Comparison of ENCODE assay signal across 8 mouse cellular contexts in the genomic region with DNA sequence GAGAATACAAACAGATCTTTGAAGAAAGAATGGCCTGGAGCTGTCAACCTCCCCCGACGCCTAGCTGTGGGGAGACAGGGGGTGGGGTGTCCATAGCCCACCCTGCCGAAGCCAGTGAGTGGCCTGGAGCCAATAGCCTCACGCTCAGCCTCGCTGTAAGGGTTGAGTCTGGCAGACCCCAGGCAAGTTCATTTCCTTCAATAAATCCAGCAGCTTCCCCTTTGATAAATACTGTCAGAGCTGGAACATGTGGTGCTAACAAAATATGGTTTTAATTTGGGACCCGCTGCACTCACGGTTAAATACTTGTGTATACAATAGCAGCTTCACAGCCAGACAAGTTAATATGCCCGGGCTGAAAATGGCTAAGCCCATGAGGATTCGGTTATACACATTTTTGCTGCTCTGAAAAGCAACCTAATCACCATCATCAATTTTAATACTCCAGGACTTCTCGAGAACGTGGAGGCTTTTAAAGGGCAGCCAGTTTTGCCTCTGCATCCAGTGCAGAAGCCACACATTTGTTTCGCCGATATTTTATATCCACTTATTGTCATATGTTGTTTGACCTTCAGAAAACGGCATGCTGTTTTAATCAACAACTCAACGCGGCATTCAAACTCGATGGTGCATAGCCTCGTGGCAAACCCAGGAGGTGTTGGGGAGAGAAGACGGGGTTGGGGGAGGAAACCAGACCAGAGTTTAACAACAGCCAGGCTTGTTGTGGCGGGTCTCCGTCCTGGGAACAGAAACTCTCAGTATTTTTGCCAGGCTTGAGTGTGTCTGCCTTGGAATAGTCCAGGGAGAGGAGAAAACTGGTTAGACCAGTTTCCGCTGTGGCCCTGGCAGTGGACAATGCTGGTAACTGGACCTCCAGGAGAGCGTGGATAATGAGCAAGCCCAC.
A peak's percentile ranks its signal among the peaks of the same experiment; 100 is the strongest.
DNase-seq lines count a peak whose midpoint lies in the region; ATAC-seq and TF ChIP-seq lines count a peak whose summit lies in the region.

No protein-coding gene starts in this region.

- peaks cover 27% of the 10 kb centered on the region for H3K4me1 ChIP-seq in heart, embryonic 12.5 days (replicated peaks)
- peaks cover 58% of the 10 kb centered on the region for H3K4me1 ChIP-seq in embryonic facial prominence, embryonic 10.5 days
- H3K4me1 ChIP-seq in hindbrain, embryonic 13.5 days (replicated peaks): peaks cover 25% of the 10 kb centered on the region
- H3K4me1 ChIP-seq in liver, embryonic 11.5 days (replicated peaks; ENCODE audit: control insufficient read depth, insufficient read depth, low read length): peaks cover 8% of the 10 kb centered on the region
- peaks cover 4% of the 10 kb centered on the region; the same call in 1 of the 2 replicates for H3K4me1 ChIP-seq in midbrain, postnatal 0 days (ENCODE audit: insufficient read depth, low read length)

- H3K9me3 ChIP-seq in heart, embryonic 12.5 days (replicated peaks): no peaks in the 10 kb centered on the region
- H3K9me3 ChIP-seq in embryonic facial prominence, embryonic 10.5 days: no peaks in the 10 kb centered on the region
- no peaks in the 10 kb centered on the region for H3K9me3 ChIP-seq in hindbrain, embryonic 13.5 days
- H3K9me3 ChIP-seq in liver, embryonic 11.5 days (ENCODE audit: control insufficient read depth, low read length): no peaks in the 10 kb centered on the region
- no peaks in the 10 kb centered on the region for H3K9me3 ChIP-seq in midbrain, postnatal 0 days (ENCODE audit: low read length)

- peak overlapping the region; percentile 68 for H3K9ac ChIP-seq in heart, embryonic 12.5 days
- peak overlapping the region; percentile 63 for H3K9ac ChIP-seq in hindbrain, embryonic 13.5 days
- H3K9ac ChIP-seq in liver, embryonic 11.5 days (ENCODE audit: low read depth, low read length): peak overlapping the region; percentile 65
- peak overlapping the region; percentile 19; the same call in 1 of the 2 replicates for H3K9ac ChIP-seq in midbrain, postnatal 0 days (replicated peaks; ENCODE audit: low read length, poor library complexity, severe bottlenecking)

- TF ChIP-seq CTCF in midbrain, postnatal 0 days (IDR thresholded peaks at IDR 0.05): no peak

- no peaks in the 10 kb centered on the region for H3K27me3 ChIP-seq in heart, embryonic 12.5 days (replicated peaks)
- H3K27me3 ChIP-seq in embryonic facial prominence, embryonic 10.5 days (replicated peaks; ENCODE audit: low read depth, poor library complexity, severe bottlenecking): peaks cover 20% of the 10 kb centered on the region
- 0 out of 2 replicates have a peak, but pooled peaks cover 5% of the 10 kb centered on the region for H3K27me3 ChIP-seq in hindbrain, embryonic 13.5 days
- H3K27me3 ChIP-seq in liver, embryonic 11.5 days (replicated peaks; ENCODE audit: control insufficient read depth, insufficient read depth, low read length): no peaks in the 10 kb centered on the region
- no peaks in the 10 kb centered on the region for H3K27me3 ChIP-seq in midbrain, postnatal 0 days (ENCODE audit: insufficient read depth, low read length)

- WGBS in heart, embryonic 12.5 days: 10% methylated on average over 23 of the region's 23 CpGs
- WGBS in embryonic facial prominence, embryonic 10.5 days: 3% methylated on average over 23 of the region's 23 CpGs
- WGBS in hindbrain, embryonic 13.5 days: 3% methylated on average over 23 of the region's 23 CpGs
- 12% methylated on average over 23 of the region's 23 CpGs for WGBS in liver, embryonic 11.5 days
- WGBS in midbrain, postnatal 0 days: 2% methylated on average over 23 of the region's 23 CpGs

- H3K27ac ChIP-seq in heart, embryonic 12.5 days (ENCODE audit: poor library complexity, severe bottlenecking): no peak overlapping the region
- peak overlapping the region; percentile 86 for H3K27ac ChIP-seq in embryonic facial prominence, embryonic 10.5 days (replicated peaks)
- peak overlapping the region; percentile 71 for H3K27ac ChIP-seq in hindbrain, embryonic 13.5 days
- no peak overlapping the region for H3K27ac ChIP-seq in liver, embryonic 11.5 days (ENCODE audit: low read depth, low read length)
- no peak overlapping the region for H3K27ac ChIP-seq in midbrain, postnatal 0 days (ENCODE audit: low read depth, low read length)

- no peak for ATAC-seq in heart, embryonic 12.5 days (ENCODE audit: insufficient number of reproducible peaks, low FRiP score)
- peak; percentile 68 for ATAC-seq in hindbrain, embryonic 13.5 days (ENCODE audit: low FRiP score)
- ATAC-seq in liver, embryonic 11.5 days (replicated peaks; ENCODE audit: low FRiP score): 0 out of 2 replicates have a peak, but pooled peaks have one; percentile 20
- peak; percentile 57; the same call in 1 of the 2 replicates for ATAC-seq in midbrain, postnatal 0 days (ENCODE audit: low FRiP score)

- no peak for DNase-seq in heart, adult 9 months (ENCODE audit: low spot score in 2 of 2)
- DNase-seq in embryonic facial prominence, embryonic 10.5 days (ENCODE audit: low spot score): peak; percentile 79
- DNase-seq in liver, embryonic 11.5 days (ENCODE audit: low spot score): peak; percentile 50
- DNase-seq in midbrain, postnatal 0 days (ENCODE audit: low spot score): peak; percentile 41
- DNase-seq in urinary bladder, postnatal 25 days (ENCODE audit: low spot score): peak; percentile 31
- no peak for DNase-seq in cerebellum, adult 11 months

- H3K4me2 ChIP-seq in heart, embryonic 12.5 days: peak overlapping the region; percentile 85
- H3K4me2 ChIP-seq in hindbrain, embryonic 13.5 days: peak overlapping the region; percentile 69
- H3K4me2 ChIP-seq in liver, embryonic 11.5 days: peak overlapping the region; percentile 80
- peak overlapping the region; percentile 79 for H3K4me2 ChIP-seq in midbrain, postnatal 0 days (ENCODE audit: low read depth, low read length, poor library complexity, severe bottlenecking)

- peak overlapping the region; percentile 44 for H3K4me3 ChIP-seq in heart, embryonic 12.5 days
- H3K4me3 ChIP-seq in embryonic facial prominence, embryonic 10.5 days: peak overlapping the region; percentile 55
- peak overlapping the region; percentile 36 for H3K4me3 ChIP-seq in hindbrain, embryonic 13.5 days
- H3K4me3 ChIP-seq in liver, embryonic 11.5 days (ENCODE audit: low read depth, low read length): peak overlapping the region; percentile 42
- H3K4me3 ChIP-seq in midbrain, postnatal 0 days (ENCODE audit: low read depth, low read length): peak overlapping the region; percentile 30

- no peaks in the 10 kb centered on the region for H3K36me3 ChIP-seq in heart, embryonic 12.5 days
- no peaks in the 10 kb centered on the region for H3K36me3 ChIP-seq in embryonic facial prominence, embryonic 10.5 days (replicated peaks)
- no peaks in the 10 kb centered on the region for H3K36me3 ChIP-seq in hindbrain, embryonic 13.5 days
- H3K36me3 ChIP-seq in liver, embryonic 11.5 days (ENCODE audit: control insufficient read depth, insufficient read depth, low read length): no peaks in the 10 kb centered on the region
- no peaks in the 10 kb centered on the region for H3K36me3 ChIP-seq in midbrain, postnatal 0 days (ENCODE audit: insufficient read depth, low read length)

Comparison
In these comparisons a context has a peak if more than half of its experiments do, and no peak if none do; other contexts are left out.
1. H3K27ac ChIP-seq: peak in embryonic facial prominence, embryonic 10.5 days (single experiment) and hindbrain, embryonic 13.5 days (single experiment); none in heart, embryonic 12.5 days (single experiment), liver, embryonic 11.5 days (single experiment) and midbrain, postnatal 0 days (single experiment).
2. DNase-seq: peak in embryonic facial prominence, embryonic 10.5 days (single experiment), liver, embryonic 11.5 days (single experiment), midbrain, postnatal 0 days (single experiment) and urinary bladder, postnatal 25 days (single experiment); none in heart, adult 9 months (0 of 2) and cerebellum, adult 11 months (single experiment).
3. Peak in every context shown above with its lines, with median percentiles within 50 percentile points of each other: H3K4me2 ChIP-seq, H3K4me3 ChIP-seq and H3K9ac ChIP-seq.